Mouse (Mus musculus) brain, embryonic 18.5 days (tissue): ENCODE data around the gene Ksr2.

ENCODE experiments used
- DNase-seq: peaks from one replicate; pipeline ENCODE4 v3.0.0-alpha.2; 2012; ENCODE audit warnings: low read depth, low spot score

The Ksr2 gene

GRCm38 (mm10) chr5:117687770-117688352 is 274.1 kb downstream of the Ksr2 start:
- no peak for DNase-seq

GRCm38 (mm10) chr5:117688738-117689137 is 274.9 kb downstream of the Ksr2 start:
- no peak for DNase-seq

- no peak for DNase-seq
Measured at GRCm38 (mm10) chr5:117689840-117690239, 276.0 kb downstream of the Ksr2 start.

GRCm38 (mm10) chr5:117691271-117691670 is 277.5 kb downstream of the Ksr2 start:
- no peak for DNase-seq

GRCm38 (mm10) chr5:117693557-117693956 is 279.8 kb downstream of the Ksr2 start:
- no peak for DNase-seq

- DNase-seq = no peak
Measured at GRCm38 (mm10) chr5:117694632-117695031, 280.8 kb downstream of the Ksr2 start.

- DNase-seq = no peak
Measured at GRCm38 (mm10) chr5:117696366-117696765, 282.6 kb downstream of the Ksr2 start.

- no peak for DNase-seq
Measured at GRCm38 (mm10) chr5:117697589-117697988, 283.8 kb downstream of the Ksr2 start.

GRCm38 (mm10) chr5:117704371-117704770 is 290.6 kb downstream of the Ksr2 start:
- DNase-seq = no peak

- DNase-seq = no peak
Measured at GRCm38 (mm10) chr5:117706633-117707032, 292.8 kb downstream of the Ksr2 start.

- no peak for DNase-seq
Measured at GRCm38 (mm10) chr5:117709306-117709705, 295.5 kb downstream of the Ksr2 start.

- DNase-seq = no peak
Measured at GRCm38 (mm10) chr5:117711636-117712035, 297.8 kb downstream of the Ksr2 start.

- DNase-seq = no peak
Measured at GRCm38 (mm10) chr5:117712207-117712606, 298.4 kb downstream of the Ksr2 start.

GRCm38 (mm10) chr5:117717120-117717519 is 303.3 kb downstream of the Ksr2 start:
- DNase-seq = no peak

- DNase-seq = no peak
Measured at GRCm38 (mm10) chr5:117723316-117723715, 309.5 kb downstream of the Ksr2 start.

- no peak for DNase-seq
Measured at GRCm38 (mm10) chr5:117726548-117726947, 312.7 kb downstream of the Ksr2 start.

- DNase-seq = no peak
Measured at GRCm38 (mm10) chr5:117727138-117727537, 313.3 kb downstream of the Ksr2 start.

GRCm38 (mm10) chr5:117731311-117731710 is 317.5 kb downstream of the Ksr2 start:
- DNase-seq = no peak

GRCm38 (mm10) chr5:117744654-117745178 is 330.9 kb downstream of the Ksr2 start:
- DNase-seq = no peak

- DNase-seq = no peak
Measured at GRCm38 (mm10) chr5:117749353-117749752, 335.6 kb downstream of the Ksr2 start.

GRCm38 (mm10) chr5:117757696-117758482 is 344.1 kb downstream of the Ksr2 start:
- DNase-seq = no peak

GRCm38 (mm10) chr5:117761181-117761832 is 347.5 kb downstream of the Ksr2 start:
- DNase-seq = no peak
